Mouse (Mus musculus) telencephalon, adult 2 months (tissue): ENCODE data around the gene Gm45062.
"Not testable (repeated sequence)": the region's sequence is repeated elsewhere in the genome, so short reads cannot be mapped to it uniquely, and the experiment has no call there.

Source experiments
- DNase-seq: peaks from one replicate; pipeline ENCODE4 v3.0.0-alpha.2; 2011; ENCODE audit warnings: low read depth, low spot score

Gene Gm45062

DNA sequence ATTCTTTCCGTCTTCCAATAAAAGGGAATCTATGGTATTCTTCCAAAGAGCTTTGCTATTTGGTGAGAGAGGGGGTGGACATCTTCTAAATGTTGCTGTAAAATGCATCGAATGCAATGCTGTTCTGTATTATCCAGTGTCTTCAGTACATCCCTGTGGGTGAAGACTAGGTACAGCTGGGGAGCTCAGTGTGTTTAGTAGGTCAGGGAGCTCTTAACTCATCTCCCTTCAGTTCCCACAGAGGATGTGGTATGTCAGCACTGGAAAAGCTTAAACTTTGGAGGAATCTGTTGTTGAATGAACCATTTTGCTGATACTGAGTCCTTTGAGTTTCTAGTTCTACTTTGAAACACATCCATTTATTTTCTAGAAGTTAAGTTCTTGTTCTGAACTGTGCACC is 53.3 kb downstream of the Gm45062 start:
- no peak for DNase-seq

DNA sequence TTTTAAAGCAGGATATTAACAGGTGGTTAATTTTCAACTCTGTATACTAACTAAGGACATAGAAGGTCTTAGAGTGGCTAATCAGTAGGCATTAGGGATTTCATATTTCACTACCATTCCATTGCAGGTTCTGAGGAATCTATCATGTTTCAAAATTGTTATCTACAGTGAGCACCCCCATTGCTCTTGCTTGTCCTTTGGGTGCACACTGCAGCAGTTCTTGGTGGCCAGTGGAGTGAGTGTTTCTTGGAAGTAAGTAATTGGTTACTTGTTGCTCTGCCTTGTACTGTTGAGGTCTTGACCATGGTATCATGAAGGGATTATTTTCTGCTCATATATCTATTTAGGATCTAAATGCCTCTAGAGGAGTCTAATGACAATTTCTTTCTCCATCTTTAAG is 57.0 kb downstream of the Gm45062 start:
- DNase-seq = no peak

DNA sequence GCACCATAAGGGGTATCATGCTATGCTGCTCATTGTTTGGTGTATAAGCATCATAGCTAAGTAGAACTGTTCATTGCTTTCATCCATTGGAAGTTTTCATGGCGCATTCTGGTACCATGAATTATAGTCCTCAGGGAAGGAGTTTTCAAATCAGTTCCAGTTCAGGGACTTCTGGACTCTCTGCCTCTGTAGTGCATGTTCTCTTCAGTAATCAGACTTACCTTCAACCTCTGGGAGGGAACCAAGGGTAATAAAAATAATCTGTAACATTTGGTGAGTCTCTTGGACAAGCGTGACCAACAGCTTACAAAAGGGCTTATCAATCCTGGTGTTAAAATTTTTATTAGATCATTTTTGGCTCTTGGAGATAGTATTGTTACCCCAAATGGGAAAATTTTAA is 60.3 kb downstream of the Gm45062 start:
- DNase-seq = no peak

DNA sequence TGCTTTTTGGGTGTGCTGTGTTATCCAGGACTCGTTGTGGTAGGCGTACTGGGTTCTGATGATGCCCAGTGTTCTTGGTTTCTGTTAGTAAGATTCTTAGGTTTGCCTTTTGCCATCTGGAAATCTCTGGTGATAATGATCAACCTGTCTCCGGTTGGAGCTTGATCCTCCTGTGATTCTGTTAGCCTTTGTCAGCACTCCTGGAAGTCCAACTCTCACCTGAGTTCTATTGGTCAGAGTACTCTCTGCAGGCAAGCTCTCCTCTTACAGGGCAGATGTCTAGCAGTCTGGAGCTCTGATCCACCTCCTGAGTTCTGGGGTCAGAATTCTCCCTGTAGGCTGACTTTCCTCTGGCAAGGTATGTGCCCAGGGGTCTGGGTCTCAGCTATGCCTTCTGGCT is 72.2 kb downstream of the Gm45062 start:
- DNase-seq = not testable (repeated sequence)

DNA sequence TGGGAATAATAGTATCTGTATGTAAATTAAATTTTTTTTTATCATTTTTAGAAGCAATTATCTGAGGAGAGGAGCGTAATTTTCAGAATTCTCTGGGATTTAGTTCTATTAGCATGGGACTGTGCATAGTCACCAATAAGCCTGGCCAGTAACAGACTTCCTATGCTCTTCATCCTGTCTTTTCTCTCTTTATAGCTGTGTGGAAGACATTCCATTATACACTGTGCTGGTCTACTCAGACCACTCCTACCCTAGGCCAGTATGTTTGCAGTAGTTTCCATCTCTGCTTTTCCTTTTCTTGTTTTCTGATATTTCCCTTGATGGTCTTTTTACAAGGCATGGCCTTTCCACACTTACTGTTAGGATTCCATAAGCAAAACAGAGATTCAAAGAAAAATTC is 74.1 kb downstream of the Gm45062 start:
- DNase-seq = no peak

DNA sequence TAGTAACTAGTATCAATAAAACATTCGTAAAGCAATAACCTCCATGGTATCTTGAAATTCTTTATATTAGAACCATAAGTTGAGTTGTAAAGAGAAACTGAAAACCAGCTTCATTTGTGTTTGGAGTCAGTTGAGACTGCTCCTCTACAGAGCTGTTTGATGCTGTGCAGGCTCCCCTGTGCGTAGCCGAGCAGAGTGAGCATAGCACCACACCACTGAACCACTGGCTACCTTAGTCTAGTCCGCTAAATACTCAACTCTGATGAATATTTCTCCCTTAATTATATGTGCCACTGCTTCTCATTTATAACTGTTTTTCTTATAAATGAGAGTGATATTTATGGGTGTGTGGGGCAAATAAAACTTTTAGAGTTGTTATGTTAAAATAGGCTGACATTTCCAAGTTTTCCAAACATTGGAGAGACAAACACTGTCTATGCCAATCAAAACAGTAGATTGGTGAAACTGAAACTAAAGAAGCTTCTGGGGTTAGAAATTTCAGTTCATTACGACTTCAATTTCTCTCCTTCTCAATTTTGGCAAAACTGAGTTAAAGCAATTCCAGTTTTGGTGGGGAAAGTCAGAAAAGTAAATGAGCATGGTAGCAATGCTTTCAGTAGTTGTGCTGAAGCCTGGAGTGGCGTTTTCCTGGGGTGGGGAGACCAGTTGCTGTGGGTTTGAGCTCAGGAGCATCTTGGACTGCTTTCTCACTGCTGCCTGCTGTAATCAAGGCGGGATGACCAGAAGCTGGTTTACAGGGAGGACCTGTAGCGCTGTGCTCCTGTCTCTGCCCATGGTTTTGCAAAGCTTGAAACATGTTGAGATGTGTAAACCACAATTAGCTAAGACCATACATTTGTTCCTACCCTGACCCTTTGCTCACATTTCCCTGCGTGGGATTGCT is 77.5 kb downstream of the Gm45062 start:
- DNase-seq = no peak

DNA sequence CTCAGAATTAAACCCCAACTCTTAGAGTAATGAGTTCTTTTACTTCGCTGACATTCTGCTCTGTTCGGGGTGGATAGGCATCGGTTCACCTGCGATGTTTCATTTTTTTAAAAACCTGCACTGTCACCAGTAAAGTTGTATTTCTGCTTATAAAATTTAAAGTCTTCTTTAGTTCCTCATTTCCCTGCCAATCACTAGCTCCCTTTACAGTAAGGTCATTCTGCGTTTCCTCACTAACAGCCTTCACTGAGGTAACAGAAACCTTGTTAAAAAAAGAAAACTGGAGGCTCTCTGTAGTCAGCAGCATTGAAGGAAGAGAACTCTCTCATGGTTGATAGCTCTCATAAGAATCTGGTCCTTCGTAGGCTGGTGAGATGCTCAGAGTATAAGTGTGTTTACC is 80.2 kb downstream of the Gm45062 start:
- DNase-seq = no peak

DNA sequence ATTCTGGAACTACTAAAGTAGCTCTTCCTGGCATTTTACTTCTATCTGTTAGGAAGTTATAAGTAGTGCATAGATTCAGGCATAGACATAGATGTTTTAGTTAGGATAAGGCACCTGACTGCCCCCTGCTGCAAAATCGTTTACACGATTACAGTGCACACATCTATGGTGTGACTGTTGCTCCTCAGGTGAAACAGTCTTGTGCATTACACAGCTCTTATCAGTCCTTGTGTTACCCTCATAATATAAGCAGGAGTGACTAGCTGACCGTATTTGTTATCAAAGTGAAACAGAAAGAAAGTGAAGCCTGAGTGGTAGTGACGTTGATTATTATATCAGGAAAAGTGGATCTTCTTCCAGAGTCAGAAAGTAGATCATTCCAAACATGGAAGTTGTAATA is 84.0 kb downstream of the Gm45062 start:
- no peak for DNase-seq

DNA sequence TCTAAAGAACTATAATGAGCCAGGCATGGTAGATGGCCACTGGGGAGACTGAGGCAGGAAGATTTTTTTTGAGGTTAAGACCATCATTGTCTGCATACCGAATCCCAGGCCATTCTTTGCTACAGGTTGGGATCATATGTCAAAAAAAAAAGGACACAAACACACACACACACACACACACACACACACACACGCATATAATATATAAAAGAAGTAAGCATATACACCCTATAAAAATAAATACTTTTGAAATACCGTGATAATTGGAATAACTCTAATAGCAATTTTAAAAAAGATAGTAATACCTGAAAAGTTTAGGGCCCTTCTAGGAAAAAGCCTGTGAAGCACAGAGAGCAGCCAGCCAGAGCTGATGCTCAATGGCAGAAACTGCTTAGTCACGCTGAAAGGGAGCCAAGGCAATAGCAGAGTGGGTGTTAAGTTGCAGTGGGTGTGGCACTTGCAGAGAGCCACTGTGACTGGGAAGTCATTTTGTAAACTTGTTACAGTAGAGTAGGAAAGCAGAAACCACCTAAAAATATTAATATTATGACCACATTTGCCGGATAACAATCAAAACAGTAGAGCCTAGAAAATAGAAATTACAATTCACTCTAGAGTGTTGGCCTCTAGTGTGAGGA is 86.1 kb downstream of the Gm45062 start:
- DNase-seq = peak; percentile 32

DNA sequence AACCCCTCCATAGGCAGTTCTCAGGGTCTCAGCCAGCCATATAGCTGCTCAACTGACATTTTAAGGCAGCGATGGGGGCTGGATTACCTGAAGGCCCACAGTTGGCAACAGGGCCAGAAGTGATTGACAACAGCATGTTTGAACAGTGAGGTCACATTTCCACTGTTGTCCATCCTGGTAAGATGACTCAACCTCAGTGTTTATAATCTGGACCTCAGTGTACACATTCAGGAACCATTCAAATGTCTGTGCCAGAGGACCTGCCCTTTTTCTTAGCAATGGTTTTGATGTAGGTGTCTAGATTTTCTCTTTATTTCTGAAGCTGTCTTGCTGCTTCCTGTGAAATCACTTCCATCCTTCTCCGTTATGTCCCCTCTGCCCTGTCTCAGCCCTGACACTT is 87.9 kb downstream of the Gm45062 start:
- DNase-seq = no peak

DNA sequence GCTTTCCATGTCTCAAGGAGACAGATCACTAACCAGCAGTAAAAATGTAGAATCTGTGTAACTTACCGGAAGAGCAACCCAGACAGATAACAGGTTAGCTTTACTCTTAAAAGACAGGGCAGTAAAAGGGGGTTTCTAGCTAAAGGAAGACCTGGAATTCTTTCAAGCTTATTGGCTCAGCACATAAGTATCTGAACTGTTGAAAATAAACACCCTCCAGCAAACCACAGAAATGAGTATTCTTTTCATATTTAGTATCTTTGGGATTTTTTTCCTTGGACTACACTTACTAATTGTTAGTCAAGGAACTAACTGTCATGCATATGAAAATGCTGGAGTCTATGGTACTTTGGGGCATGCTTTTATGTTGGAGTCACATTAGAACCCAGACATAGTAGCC is 89.1 kb downstream of the Gm45062 start:
- no peak for DNase-seq

DNA sequence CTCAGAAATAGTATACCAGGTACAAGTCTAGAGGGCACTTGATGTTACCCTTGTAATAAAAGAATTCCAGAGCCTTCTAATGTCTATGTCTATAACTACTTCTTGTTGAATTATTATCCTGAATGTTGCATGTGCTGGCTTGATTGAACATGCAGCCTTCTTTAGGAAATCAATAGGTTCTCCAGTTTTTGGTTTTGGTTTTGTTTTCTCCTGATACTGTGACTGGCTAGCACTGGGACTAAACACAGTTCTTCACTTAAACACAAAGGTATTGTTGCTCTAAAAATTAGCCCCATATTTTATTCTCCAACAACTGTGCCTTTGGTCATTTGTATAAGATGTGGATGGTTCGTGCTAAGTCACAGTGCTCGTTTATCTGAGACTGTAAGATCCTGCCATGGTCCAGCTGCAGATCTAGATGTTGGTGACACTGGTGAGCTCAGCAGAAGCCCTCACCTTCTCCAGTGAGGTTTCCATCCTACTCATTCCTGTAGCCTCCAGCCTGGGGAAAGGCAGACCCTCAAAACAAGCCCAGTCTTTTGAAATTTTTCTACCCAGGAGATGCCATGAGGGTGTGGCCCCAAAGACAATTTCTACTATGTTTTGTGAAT is 89.9 kb downstream of the Gm45062 start:
- no peak for DNase-seq

DNA sequence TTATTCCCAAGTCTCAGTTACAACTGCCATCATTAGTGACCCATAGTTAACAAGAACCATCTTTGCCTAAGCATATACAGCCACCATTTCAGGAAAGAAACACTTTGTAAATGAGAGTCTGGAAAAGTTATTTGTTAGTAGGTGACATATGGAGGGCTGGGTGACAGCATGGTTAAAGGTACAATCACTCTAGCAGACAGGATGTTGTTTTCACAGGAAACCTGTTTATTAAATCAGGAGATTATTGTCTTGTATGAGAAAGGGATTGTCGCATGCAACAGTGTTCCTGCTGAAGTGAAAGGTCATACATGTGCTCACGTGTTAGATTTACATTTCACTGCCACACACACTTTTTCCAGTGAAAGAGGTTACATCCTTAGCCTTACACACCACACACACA is 92.3 kb downstream of the Gm45062 start:
- no peak for DNase-seq

DNA sequence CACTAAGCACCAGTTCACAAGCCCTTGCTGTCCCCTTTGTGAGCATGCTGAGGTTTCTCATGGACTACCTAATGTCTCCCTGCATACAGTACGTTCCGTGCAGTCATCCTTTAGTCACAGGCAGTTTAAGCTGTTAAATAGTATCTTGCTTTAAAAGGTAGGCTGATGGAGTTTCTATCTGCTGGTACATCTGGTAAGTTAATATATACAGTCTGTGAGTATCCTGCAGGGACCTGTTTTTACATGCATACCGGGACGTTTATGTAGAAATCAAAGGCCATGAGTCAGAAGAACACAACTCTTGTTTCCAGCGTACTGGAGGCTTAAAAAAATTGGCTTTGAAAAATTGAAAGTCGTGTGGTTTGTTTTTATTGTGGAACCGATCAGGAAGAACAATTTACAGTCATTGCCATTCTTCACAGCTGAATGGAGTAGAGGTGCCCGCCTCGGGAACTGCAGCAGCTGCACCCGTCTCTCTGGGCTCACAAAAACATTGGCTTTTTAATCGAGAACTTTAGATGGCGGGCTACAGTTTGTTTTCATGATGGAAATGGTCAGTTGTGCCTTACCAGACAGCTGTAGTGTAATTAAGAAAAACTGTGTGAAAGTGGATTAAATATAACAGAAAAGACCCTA is 93.4 kb downstream of the Gm45062 start:
- no peak for DNase-seq

DNA sequence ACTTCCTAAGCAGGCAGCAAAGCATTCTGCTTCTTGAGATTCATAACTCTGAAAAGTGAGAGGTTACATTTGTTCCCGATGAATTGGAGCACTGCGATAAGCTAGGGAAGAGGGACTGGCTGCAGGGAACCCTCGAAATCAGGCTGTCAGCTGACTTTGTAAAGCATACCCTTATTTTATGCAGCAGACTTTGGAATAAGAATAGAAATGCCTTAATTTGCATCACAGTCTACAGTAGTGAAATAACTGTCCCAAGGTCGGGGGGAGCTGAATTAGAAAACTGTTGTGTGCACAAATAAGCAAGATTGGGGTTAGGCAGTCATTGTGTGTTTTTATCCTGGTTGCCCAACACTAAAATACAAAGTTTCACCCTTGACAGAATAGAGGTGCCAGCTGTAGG is 94.2 kb downstream of the Gm45062 start:
- DNase-seq = no peak

DNA sequence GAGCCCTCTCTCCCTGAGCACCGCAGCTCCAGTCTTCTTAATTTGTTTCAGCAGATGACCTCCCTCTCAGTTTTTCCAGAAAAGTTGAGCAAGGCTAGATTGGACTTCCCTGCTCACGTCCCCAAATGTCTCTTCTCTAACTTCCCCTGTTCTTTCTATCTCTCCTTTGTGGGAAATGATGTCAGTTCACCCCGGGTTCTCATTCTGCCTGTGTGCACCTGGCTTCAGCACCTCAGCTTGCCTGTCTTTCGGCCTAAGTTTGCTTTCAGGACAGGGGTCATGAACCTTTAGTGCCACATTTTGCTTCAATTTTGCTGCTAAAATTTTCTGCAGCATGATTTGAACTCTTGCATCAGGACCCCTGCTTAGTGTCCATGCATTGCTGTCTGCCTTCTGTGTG is 95.6 kb downstream of the Gm45062 start:
- DNase-seq = no peak

DNA sequence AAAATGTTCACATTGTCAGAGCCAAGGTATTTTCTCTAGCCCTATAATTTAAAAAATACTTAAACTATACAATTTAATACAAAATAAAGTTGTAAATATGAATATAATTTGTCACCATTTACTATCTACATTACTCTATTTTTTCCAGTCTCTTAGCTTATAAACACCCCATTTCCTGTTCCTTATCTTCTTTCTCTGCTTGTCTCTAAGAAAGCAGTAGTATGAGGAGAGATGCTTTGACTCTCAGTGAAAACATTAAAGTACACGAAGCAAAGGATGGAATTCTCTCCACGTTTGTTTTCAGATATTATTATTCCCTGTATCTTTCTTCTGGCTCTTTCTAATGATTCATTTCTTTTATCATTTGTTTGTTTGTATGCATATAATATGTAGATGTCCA is 99.0 kb downstream of the Gm45062 start:
- no peak for DNase-seq

DNA sequence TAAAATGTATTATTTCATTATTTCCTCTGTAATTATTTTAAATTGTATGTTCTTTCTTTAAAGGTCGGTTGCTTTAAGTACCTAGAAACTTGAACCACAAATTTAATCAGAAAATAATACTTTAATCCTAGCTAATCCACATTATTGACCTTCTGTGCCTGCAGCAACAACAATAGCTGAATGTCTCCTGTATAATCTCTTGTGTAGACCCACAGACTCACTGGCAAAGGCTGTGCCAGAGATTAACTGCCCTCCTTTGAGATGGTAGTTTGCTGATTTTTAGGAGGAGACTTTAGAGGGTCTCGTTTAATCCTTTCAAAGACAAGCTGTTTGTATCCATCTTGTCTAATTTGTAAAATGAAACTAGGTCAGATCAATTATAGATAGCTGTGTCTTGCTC is 99.5 kb downstream of the Gm45062 start:
- DNase-seq = no peak

DNA sequence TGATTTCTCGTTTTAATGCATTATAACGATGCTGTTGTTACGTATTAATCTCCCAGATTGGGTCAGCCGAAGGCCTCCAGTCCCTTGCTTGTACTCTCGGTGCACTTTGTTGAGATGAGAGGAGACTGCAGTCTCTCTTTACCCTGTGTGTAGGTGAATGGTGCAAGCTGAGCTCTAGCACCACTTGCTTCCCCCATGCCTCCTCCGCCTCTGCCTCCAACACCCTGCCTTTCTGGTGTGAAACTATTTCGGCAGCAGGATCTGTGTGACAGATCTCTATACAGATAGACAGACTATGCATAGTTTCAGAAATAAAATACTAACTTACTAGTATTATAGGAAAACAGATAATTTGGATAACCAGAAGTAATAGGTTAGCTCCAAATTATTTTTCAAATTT is 101.6 kb downstream of the Gm45062 start:
- peak; percentile 59 for DNase-seq

DNA sequence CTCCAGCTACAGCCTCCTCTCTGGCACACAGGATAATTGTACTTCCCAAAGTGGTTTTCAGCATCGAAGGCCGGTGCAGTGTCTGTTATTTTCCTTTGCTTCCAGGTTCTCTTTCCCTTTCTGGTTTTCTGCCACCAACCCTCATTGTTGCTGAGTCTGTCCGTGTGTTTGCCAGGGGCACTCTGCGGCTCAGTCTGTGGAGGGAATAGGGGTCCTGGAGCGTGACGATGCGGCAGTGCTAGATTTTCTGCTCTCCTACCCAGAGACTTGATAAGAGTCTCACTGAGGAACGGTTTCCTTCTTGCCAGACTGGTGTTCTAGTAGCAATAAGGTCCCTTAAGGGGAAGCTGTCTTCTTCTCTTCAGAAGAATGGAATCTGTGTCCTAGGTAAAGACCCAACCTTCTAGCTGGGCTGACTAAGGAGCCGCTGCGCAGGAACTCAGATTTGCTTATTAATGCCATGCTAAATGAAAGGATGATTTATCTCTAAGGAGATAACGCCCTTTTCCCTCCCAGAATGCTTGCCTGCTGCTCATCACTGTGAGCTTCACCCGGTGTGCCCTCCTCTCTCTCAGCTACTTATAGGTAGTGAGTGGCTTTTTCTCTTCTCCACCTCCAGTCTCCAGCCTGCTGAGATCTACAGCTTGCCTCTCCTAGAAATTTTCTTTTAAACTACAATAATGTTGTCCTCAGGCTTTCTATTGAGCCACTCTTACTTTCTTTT is 104.9 kb downstream of the Gm45062 start:
- no peak for DNase-seq

DNA sequence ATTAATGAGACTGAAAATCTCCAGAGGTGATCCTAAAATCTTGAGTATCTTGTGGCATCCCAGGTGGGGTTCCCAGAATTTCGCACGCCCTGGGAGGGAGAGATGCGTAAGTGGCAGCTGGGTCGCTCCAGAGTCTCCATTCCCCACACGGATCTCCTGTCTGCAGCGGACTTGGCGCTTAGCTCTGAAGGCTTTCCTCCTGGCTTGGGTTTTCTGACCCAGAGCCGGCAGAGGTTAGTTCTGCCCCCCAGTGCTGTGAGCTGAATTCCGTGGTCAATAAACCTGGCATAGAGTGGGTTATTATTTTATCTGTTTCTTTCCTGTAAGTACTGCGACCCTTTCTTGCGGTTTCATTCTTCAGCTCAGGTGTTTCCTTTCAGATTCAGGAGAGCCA is 105.5 kb downstream of the Gm45062 start:
- DNase-seq = no peak

DNA sequence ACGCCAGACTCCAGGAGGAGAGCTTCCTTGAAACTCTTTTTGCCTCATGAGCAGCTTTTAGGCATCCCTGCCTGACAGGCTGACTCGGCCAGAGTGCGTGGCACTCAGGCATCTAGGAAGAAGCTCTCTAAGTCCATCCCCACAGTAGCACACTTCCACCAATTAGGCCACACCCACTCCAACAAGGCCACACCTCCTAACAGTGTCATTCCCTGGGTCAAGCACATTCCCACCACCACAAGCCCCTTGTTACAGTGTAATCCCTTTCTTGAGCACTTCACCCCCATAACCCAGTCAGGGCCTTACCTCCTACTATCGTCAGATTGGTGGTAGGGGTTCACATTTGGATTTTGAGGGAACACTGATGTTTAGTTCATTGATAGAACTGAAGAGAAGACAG is 108.4 kb downstream of the Gm45062 start:
- DNase-seq = no peak
